Mouse (Mus musculus): ENCODE data around the gene Herc2. TPM values are rescaled to one million over a fixed set of nuclear protein-coding genes. Genes with fewer than 3 reads are reported as not detected.

The Herc2 gene
- polyA plus RNA-seq, 1 experiment, result 41.1 TPM

- peak overlapping the region; percentile 89 for H3K4me3 ChIP-seq (replicated peaks; ENCODE audit: control insufficient read depth, low read depth, low read length)
- H3K4me1 ChIP-seq (ENCODE audit: control insufficient read depth, insufficient read depth, low read length), result no peaks in the 10 kb centered on the region; the same call in 1 of the 2 replicates
- TF ChIP-seq POLR2A (IDR thresholded peaks at IDR 0.05; ENCODE audit: borderline replicate concordance, control insufficient read depth, low read depth, low read length) (no peak), CTCF (IDR thresholded peaks at IDR 0.05; ENCODE audit: control insufficient read depth, insufficient read depth, low read length) (no peak)
- peak overlapping the region; percentile 79 for H3K27ac ChIP-seq (ENCODE audit: control insufficient read depth, insufficient read depth, low read depth, low read length, poor library complexity)
- WGBS, result under 1% methylated on average over 18 of the region's 18 CpGs
Observed at GRCm38 (mm10) chr7:56050487-56050911, 503 bp downstream of the Herc2 start.

GRCm38 (mm10) chr7:56052996-56053395 lies 3.0 kb downstream of the Herc2 start:
- Histone ChIP-seq H3K4me3 (replicated peaks; ENCODE audit: control insufficient read depth, low read depth, low read length) (no peak overlapping the region), H3K4me1 (ENCODE audit: control insufficient read depth, insufficient read depth, low read length) (no peaks in the 10 kb centered on the region; the same call in 1 of the 2 replicates), H3K27ac (ENCODE audit: control insufficient read depth, insufficient read depth, low read depth, low read length, poor library complexity) (no peak overlapping the region)
- TF ChIP-seq POLR2A (IDR thresholded peaks at IDR 0.05; ENCODE audit: borderline replicate concordance, control insufficient read depth, low read depth, low read length) (no peak), CTCF (IDR thresholded peaks at IDR 0.05; ENCODE audit: control insufficient read depth, insufficient read depth, low read length) (no peak)

- no peak for TF ChIP-seq POLR2A (IDR thresholded peaks at IDR 0.05; ENCODE audit: borderline replicate concordance, control insufficient read depth, low read depth, low read length)
- H3K4me1 ChIP-seq (ENCODE audit: control insufficient read depth, insufficient read depth, low read length), result no peaks in the 10 kb centered on the region; the same call in 1 of the 2 replicates
- H3K4me3 ChIP-seq (replicated peaks; ENCODE audit: control insufficient read depth, low read depth, low read length), result no peak overlapping the region
- 83% methylated on average over 3 of the region's 3 CpGs for WGBS
- H3K27ac ChIP-seq (ENCODE audit: control insufficient read depth, insufficient read depth, low read depth, low read length, poor library complexity), result no peak overlapping the region
Observed at GRCm38 (mm10) chr7:56055338-56055737, 5.3 kb downstream of the Herc2 start.

- TF ChIP-seq CTCF (IDR thresholded peaks at IDR 0.05; ENCODE audit: control insufficient read depth, insufficient read depth, low read length) (no peak), POLR2A (IDR thresholded peaks at IDR 0.05; ENCODE audit: borderline replicate concordance, control insufficient read depth, low read depth, low read length) (no peak)
- Histone ChIP-seq H3K27ac (ENCODE audit: control insufficient read depth, insufficient read depth, low read depth, low read length, poor library complexity) (no peak overlapping the region), H3K4me1 (ENCODE audit: control insufficient read depth, insufficient read depth, low read length) (no peaks in the 10 kb centered on the region), H3K4me3 (replicated peaks; ENCODE audit: control insufficient read depth, low read depth, low read length) (no peak overlapping the region)
- whole genome bisulfite sequencing, result 88% methylated on average over 1 of the region's 1 CpGs
Observed at GRCm38 (mm10) chr7:56064876-56065275, 14.9 kb downstream of the Herc2 start.

GRCm38 (mm10) chr7:56066136-56066535 lies 16.1 kb downstream of the Herc2 start:
- TF ChIP-seq CTCF (IDR thresholded peaks at IDR 0.05; ENCODE audit: control insufficient read depth, insufficient read depth, low read length) (no peak), POLR2A (IDR thresholded peaks at IDR 0.05; ENCODE audit: borderline replicate concordance, control insufficient read depth, low read depth, low read length) (no peak)
- Histone ChIP-seq H3K27ac (ENCODE audit: control insufficient read depth, insufficient read depth, low read depth, low read length, poor library complexity) (no peak overlapping the region), H3K4me3 (replicated peaks; ENCODE audit: control insufficient read depth, low read depth, low read length) (no peak overlapping the region), H3K4me1 (ENCODE audit: control insufficient read depth, insufficient read depth, low read length) (no peaks in the 10 kb centered on the region)
- WGBS, result 67% methylated on average over 2 of the region's 2 CpGs

GRCm38 (mm10) chr7:56066634-56067033 lies 16.6 kb downstream of the Herc2 start:
- TF ChIP-seq POLR2A (IDR thresholded peaks at IDR 0.05; ENCODE audit: borderline replicate concordance, control insufficient read depth, low read depth, low read length) (no peak), CTCF (IDR thresholded peaks at IDR 0.05; ENCODE audit: control insufficient read depth, insufficient read depth, low read length) (no peak)
- no peak overlapping the region for H3K27ac ChIP-seq (ENCODE audit: control insufficient read depth, insufficient read depth, low read depth, low read length, poor library complexity)
- H3K4me1 ChIP-seq (ENCODE audit: control insufficient read depth, insufficient read depth, low read length), result no peaks in the 10 kb centered on the region
- H3K4me3 ChIP-seq (replicated peaks; ENCODE audit: control insufficient read depth, low read depth, low read length), result no peak overlapping the region
- WGBS, result 75% methylated on average over 1 of the region's 1 CpGs

GRCm38 (mm10) chr7:56071724-56072123 lies 21.7 kb downstream of the Herc2 start:
- no peak overlapping the region for H3K4me3 ChIP-seq (replicated peaks; ENCODE audit: control insufficient read depth, low read depth, low read length)
- whole genome bisulfite sequencing, result 86% methylated on average over 4 of the region's 4 CpGs
- TF ChIP-seq CTCF (IDR thresholded peaks at IDR 0.05; ENCODE audit: control insufficient read depth, insufficient read depth, low read length) (no peak), POLR2A (IDR thresholded peaks at IDR 0.05; ENCODE audit: borderline replicate concordance, control insufficient read depth, low read depth, low read length) (no peak)
- no peak overlapping the region for H3K27ac ChIP-seq (ENCODE audit: control insufficient read depth, insufficient read depth, low read depth, low read length, poor library complexity)
- no peaks in the 10 kb centered on the region for H3K4me1 ChIP-seq (ENCODE audit: control insufficient read depth, insufficient read depth, low read length)

- Histone ChIP-seq H3K4me3 (replicated peaks; ENCODE audit: control insufficient read depth, low read depth, low read length) (no peak overlapping the region), H3K4me1 (ENCODE audit: control insufficient read depth, insufficient read depth, low read length) (no peaks in the 10 kb centered on the region), H3K27ac (ENCODE audit: control insufficient read depth, insufficient read depth, low read depth, low read length, poor library complexity) (no peak overlapping the region)
- WGBS, result 82% methylated on average over 2 of the region's 2 CpGs
- no peak for TF ChIP-seq CTCF (IDR thresholded peaks at IDR 0.05; ENCODE audit: control insufficient read depth, insufficient read depth, low read length)
Observed at GRCm38 (mm10) chr7:56083034-56083433, 33.0 kb downstream of the Herc2 start.

- no peaks in the 10 kb centered on the region for H3K4me1 ChIP-seq (ENCODE audit: control insufficient read depth, insufficient read depth, low read length)
- WGBS, result 96% methylated on average over 3 of the region's 3 CpGs
- no peak overlapping the region for H3K27ac ChIP-seq (ENCODE audit: control insufficient read depth, insufficient read depth, low read depth, low read length, poor library complexity)
- TF ChIP-seq POLR2A (IDR thresholded peaks at IDR 0.05; ENCODE audit: borderline replicate concordance, control insufficient read depth, low read depth, low read length), result no peak
- TF ChIP-seq CTCF (IDR thresholded peaks at IDR 0.05; ENCODE audit: control insufficient read depth, insufficient read depth, low read length), result no peak
- H3K4me3 ChIP-seq (replicated peaks; ENCODE audit: control insufficient read depth, low read depth, low read length), result no peak overlapping the region
Observed at GRCm38 (mm10) chr7:56089097-56089496, 39.1 kb downstream of the Herc2 start.

Data from bone marrow, adult 2 months (tissue).